Mouse (Mus musculus): Measurements from ENCODE around the gene Krtap6-1.
"Not testable (repeated sequence)": the region's sequence is repeated elsewhere in the genome, so short reads cannot be mapped to it uniquely, and the experiment has no call there.

DNA sequence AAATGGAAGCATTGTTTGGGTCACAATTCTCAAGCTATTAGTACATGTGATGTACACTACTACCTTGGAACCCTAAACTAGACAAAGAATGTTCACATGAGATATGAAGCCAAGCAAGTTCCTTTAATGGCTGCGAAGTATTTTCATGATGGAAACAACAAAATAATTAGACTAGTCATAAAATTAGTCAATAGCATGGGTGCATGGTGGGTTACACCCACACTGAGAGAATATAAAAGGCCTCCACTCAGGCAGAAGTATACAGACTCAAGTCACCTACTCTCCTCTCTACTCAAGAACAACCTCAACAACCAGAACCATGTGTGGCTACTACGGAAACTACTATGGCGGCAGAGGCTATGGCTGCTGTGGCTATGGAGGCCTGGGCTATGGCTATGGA, at the start of gene Krtap6-1:
- not testable (repeated sequence) for TF ChIP-seq CTCF (IDR thresholded peaks at IDR 0.05; ENCODE audit: extremely low read depth, insufficient read depth, insufficient read length, insufficient replicate concordance); POLR2A (IDR thresholded peaks at IDR 0.05; ENCODE audit: low read depth, low read length)

All from spleen, adult 2 months (tissue).